Mouse (Mus musculus) midbrain, postnatal 0 days (tissue): ENCODE results near the gene Chrnb1. TPM values are rescaled to one million over a fixed set of nuclear protein-coding genes. Genes with fewer than 3 reads are reported as not detected.
A peak's percentile ranks its signal among the peaks of the same experiment; 100 is the strongest.

Source experiments
- ATAC-seq: fragments of 200-750 bp; cut with Nextera tagmentation; 2 replicates; pipeline ENCODE4 v1.8.0; 2017; ENCODE audit warnings: moderate number of reproducible peaks, mild to moderate bottlenecking, moderate TSS enrichment, moderate library complexity; ENCODE audit not compliant: low FRiP score
- DNase-seq: peaks from one replicate; pipeline ENCODE4 v3.0.0-alpha.2; 2015; ENCODE audit warnings: low spot score
- H3K27ac ChIP-seq: fragments of 300-500 bp; sonication (generic); 2 replicates; pipeline ENCODE4 v1.5.1; 2014; ENCODE audit warnings: low read depth, mild to moderate bottlenecking, low read length, mixed read lengths
- H3K27me3 ChIP-seq: fragments of 300-500 bp; sonication (generic); 2 replicates; pipeline ENCODE4 v1.6.1; 2014; ENCODE audit warnings: low read length, control low read depth, mixed read lengths; ENCODE audit not compliant: insufficient read depth
- H3K36me3 ChIP-seq: fragments of 300-500 bp; sonication (generic); 2 replicates; pipeline ENCODE4 v1.6.1; 2014; ENCODE audit warnings: low read length, control low read depth, mixed read lengths; ENCODE audit not compliant: insufficient read depth
- H3K4me1 ChIP-seq: fragments of 300-500 bp; sonication (generic); 2 replicates; pipeline ENCODE4 v1.6.1; 2014; ENCODE audit warnings: mild to moderate bottlenecking, control low read depth, antibody characterized with exemption, low read length, mixed read lengths; ENCODE audit not compliant: insufficient read depth
- H3K4me2 ChIP-seq: fragments of 300-500 bp; sonication (generic); 2 replicates; pipeline ENCODE4 v1.6.1; 2014; ENCODE audit warnings: low read depth, mild to moderate bottlenecking, low read length, mixed read lengths; ENCODE audit not compliant: poor library complexity, severe bottlenecking
- H3K4me3 ChIP-seq: fragments of 300-500 bp; sonication (generic); 2 replicates; pipeline ENCODE4 v1.5.1; 2014; ENCODE audit warnings: low read depth, mild to moderate bottlenecking, low read length, moderate library complexity
- H3K9ac ChIP-seq: fragments of 300-500 bp; sonication (generic); replicated peaks from 2 replicates; pipeline ENCODE4 v1.6.1; 2014; ENCODE audit warnings: mild to moderate bottlenecking, low read length, moderate library complexity, mixed read lengths; ENCODE audit not compliant: poor library complexity, severe bottlenecking
- H3K9me3 ChIP-seq: fragments of 300-500 bp; sonication (generic); 2 replicates; pipeline ENCODE4 v1.6.1; 2016; ENCODE audit warnings: low read length, control low read depth
- CTCF ChIP-seq: IDR thresholded peaks from 2 replicates; pipeline ENCODE4 v1.5.1; 2016; ENCODE audit warnings: antibody characterized with exemption, mild to moderate bottlenecking
- WGBS: fragments of 180-500 bp; shearing (Covaris S2); extraction: QIAGEN DNeasy Blood & Tissue Kit; methylation state at CpG from one replicate; pipeline ENCODE4 v1.1.7; 2014; 5-methylcytosine and 5-hydroxymethylcytosine counted together
- polyA plus RNA-seq: library from polyadenylated mRNA; unstranded; fragments of >200 nt; fragmentation: Nextera tagmentation; extraction: Ambion mirVana; gene quantifications from 2 replicates; pipeline ENCODE4 v1.2.1, GENCODE M21; 2015
- total RNA-seq: library from RNA; depleted of rRNA; stranded (reverse); fragments of >200 nt; gene quantifications from 2 replicates; pipeline ENCODE4 v1.2.3, GENCODE M21; 2014

Chrnb1 gene
- total and polyA plus RNA-seq, 2 experiments from 2014 or later: 1.1 to 1.5 TPM

GRCm38 (mm10) chr11:69807641-69808040, 11.9 kb upstream of the Chrnb1 start:
- Histone ChIP-seq H3K9ac (no peak overlapping the region), H3K9me3 (no peaks in the 10 kb centered on the region), H3K27ac (no peak overlapping the region), H3K4me2 (no peak overlapping the region), H3K4me1 (0 out of 2 replicates have a peak, but pooled peaks cover 3% of the 10 kb centered on the region), H3K4me3 (no peak overlapping the region), H3K36me3 (no peaks in the 10 kb centered on the region), H3K27me3 (0 out of 2 replicates have a peak, but pooled peaks cover 4% of the 10 kb centered on the region)
- ATAC-seq (no peak), DNase-seq (no peak)
- WGBS: 80% methylated on average over 2 of the region's 2 CpGs
- no peak for TF ChIP-seq CTCF

- Histone ChIP-seq H3K27ac (no peak overlapping the region), H3K36me3 (no peaks in the 10 kb centered on the region), H3K4me3 (no peak overlapping the region), H3K4me1 (0 out of 2 replicates have a peak, but pooled peaks cover 3% of the 10 kb centered on the region), H3K9me3 (no peaks in the 10 kb centered on the region), H3K9ac (no peak overlapping the region), H3K4me2 (no peak overlapping the region), H3K27me3 (0 out of 2 replicates have a peak, but pooled peaks cover 4% of the 10 kb centered on the region)
- WGBS: 85% methylated on average over 4 of the region's 4 CpGs
- DNase-seq (no peak), ATAC-seq (no peak)
- peak; percentile 24; the same call in 1 of the 2 replicates for TF ChIP-seq CTCF
Observed at GRCm38 (mm10) chr11:69806378-69806777, 10.6 kb upstream of the Chrnb1 start.

GRCm38 (mm10) chr11:69804972-69805909, 9.5 kb upstream of the Chrnb1 start, which contains the start of gene Tmem102:
Gene Tmem102, minus strand, starts transcription at chr11:69805624.
- DNase-seq: no peak
- 0 out of 2 replicates have a peak, but pooled peaks cover 3% of the 10 kb centered on the region for H3K4me1 ChIP-seq
- no peak for ATAC-seq
- peak within 1 kb of the TSS; percentile 96 for H3K4me2 ChIP-seq
- no peak for TF ChIP-seq CTCF
- H3K36me3 ChIP-seq: no peaks in the 10 kb centered on the region
- H3K9me3 ChIP-seq: no peaks in the 10 kb centered on the region
- H3K9ac ChIP-seq: no peak within 1 kb of the TSS
- H3K27me3 ChIP-seq: 0 out of 2 replicates have a peak, but pooled peaks cover 4% of the 10 kb centered on the region
- no peak within 1 kb of the TSS for H3K4me3 ChIP-seq
- 12% methylated on average over 29 of the region's 29 CpGs for WGBS
- H3K27ac ChIP-seq: no peak within 1 kb of the TSS

GRCm38 (mm10) chr11:69804652-69804940, 8.9 kb upstream of the Chrnb1 start:
- Histone ChIP-seq H3K4me1 (peaks cover 3% of the 10 kb centered on the region; the same call in 1 of the 2 replicates), H3K4me2 (peak overlapping the region; percentile 96), H3K9me3 (no peaks in the 10 kb centered on the region), H3K27me3 (0 out of 2 replicates have a peak, but pooled peaks cover 4% of the 10 kb centered on the region), H3K36me3 (no peaks in the 10 kb centered on the region), H3K9ac (no peak overlapping the region), H3K27ac (no peak overlapping the region), H3K4me3 (no peak overlapping the region)
- DNase-seq (no peak), ATAC-seq (no peak)
- 9% methylated on average over 12 of the region's 12 CpGs for WGBS
- TF ChIP-seq CTCF: no peak

- Histone ChIP-seq H3K4me3 (peak overlapping the region; percentile 49), H3K9me3 (no peaks in the 10 kb centered on the region), H3K9ac (peak overlapping the region; percentile 68), H3K27me3 (0 out of 2 replicates have a peak, but pooled peaks cover 4% of the 10 kb centered on the region), H3K4me1 (peaks cover 8% of the 10 kb centered on the region; the same call in 1 of the 2 replicates), H3K27ac (peak overlapping the region; percentile 62), H3K4me2 (peak overlapping the region; percentile 96), H3K36me3 (no peaks in the 10 kb centered on the region)
- ATAC-seq (no peak), DNase-seq (peak; percentile 76)
- TF ChIP-seq CTCF: peak; percentile 74
- WGBS: 2% methylated on average over 60 of the region's 60 CpGs
Observed at GRCm38 (mm10) chr11:69803786-69804651, 8.3 kb upstream of the Chrnb1 start.
